Mouse (Mus musculus) cerebellum, adult 18-20 months (tissue): ENCODE data around the gene Tgm2.

Experiments
- DNase-seq, 2 experiments: peaks; one replicate each; pipeline ENCODE4 v3.0.0; 2021

The Tgm2 gene

GRCm38 (mm10) chr2:158166628-158167027 lies 20.4 kb upstream of the Tgm2 start:
- DNase-seq = no peak

- DNase-seq = no peak
Measured at GRCm38 (mm10) chr2:158165776-158166175, 19.5 kb upstream of the Tgm2 start.

GRCm38 (mm10) chr2:158163034-158163433 lies 16.8 kb upstream of the Tgm2 start:
- no peak for DNase-seq

- no peak for DNase-seq
Measured at GRCm38 (mm10) chr2:158161761-158162160, 15.5 kb upstream of the Tgm2 start.

GRCm38 (mm10) chr2:158159376-158160235 lies 13.4 kb upstream of the Tgm2 start:
- DNase-seq = no peak

- DNase-seq = no peak
Measured at GRCm38 (mm10) chr2:158157654-158158053, 11.4 kb upstream of the Tgm2 start.

- no peak for DNase-seq
Measured at GRCm38 (mm10) chr2:158156487-158156886, 10.3 kb upstream of the Tgm2 start.

- no peak for DNase-seq
Measured at GRCm38 (mm10) chr2:158155615-158156014, 9.4 kb upstream of the Tgm2 start.

GRCm38 (mm10) chr2:158155101-158155500 lies 8.9 kb upstream of the Tgm2 start:
- no peak for DNase-seq

GRCm38 (mm10) chr2:158154641-158155040 lies 8.4 kb upstream of the Tgm2 start:
- no peak for DNase-seq

- DNase-seq = no peak
Measured at GRCm38 (mm10) chr2:158153728-158154343, 7.6 kb upstream of the Tgm2 start.

- DNase-seq = no peak
Measured at GRCm38 (mm10) chr2:158152685-158153309, 6.6 kb upstream of the Tgm2 start.

GRCm38 (mm10) chr2:158151077-158151476 lies 4.8 kb upstream of the Tgm2 start:
- DNase-seq = no peak

GRCm38 (mm10) chr2:158146971-158147370 lies 735 bp upstream of the Tgm2 start:
- no peak for DNase-seq

- no peak for DNase-seq
Measured at GRCm38 (mm10) chr2:158145528-158146065, 639 bp downstream of the Tgm2 start.

- DNase-seq = no peak
Measured at GRCm38 (mm10) chr2:158144750-158145527, 1.3 kb downstream of the Tgm2 start.

- DNase-seq = no peak
Measured at GRCm38 (mm10) chr2:158144263-158144662, 2.0 kb downstream of the Tgm2 start.

GRCm38 (mm10) chr2:158143816-158144215 lies 2.4 kb downstream of the Tgm2 start:
- no peak for DNase-seq

GRCm38 (mm10) chr2:158142981-158143380 lies 3.3 kb downstream of the Tgm2 start:
- DNase-seq = no peak

GRCm38 (mm10) chr2:158141690-158142440 lies 4.4 kb downstream of the Tgm2 start:
- no peak for DNase-seq

- no peak for DNase-seq
Measured at GRCm38 (mm10) chr2:158141271-158141670, 5.0 kb downstream of the Tgm2 start.

- no peak for DNase-seq
Measured at GRCm38 (mm10) chr2:158140664-158141063, 5.6 kb downstream of the Tgm2 start.
